Mouse (Mus musculus) bone marrow macrophage, adult 2 months (primary cell): ENCODE results near the gene Ahnak.

Experiments
- CTCF ChIP-seq: IDR thresholded peaks from 2 replicates; pipeline ENCODE4 v1.5.1; 2012; ENCODE audit warnings: low read depth, mild to moderate bottlenecking, low read length, moderate library complexity
- POLR2A ChIP-seq: IDR thresholded peaks from 2 replicates; pipeline ENCODE4 v1.6.1; 2012; ENCODE audit warnings: mild to moderate bottlenecking, low read depth, low read length, borderline replicate concordance

DNA sequence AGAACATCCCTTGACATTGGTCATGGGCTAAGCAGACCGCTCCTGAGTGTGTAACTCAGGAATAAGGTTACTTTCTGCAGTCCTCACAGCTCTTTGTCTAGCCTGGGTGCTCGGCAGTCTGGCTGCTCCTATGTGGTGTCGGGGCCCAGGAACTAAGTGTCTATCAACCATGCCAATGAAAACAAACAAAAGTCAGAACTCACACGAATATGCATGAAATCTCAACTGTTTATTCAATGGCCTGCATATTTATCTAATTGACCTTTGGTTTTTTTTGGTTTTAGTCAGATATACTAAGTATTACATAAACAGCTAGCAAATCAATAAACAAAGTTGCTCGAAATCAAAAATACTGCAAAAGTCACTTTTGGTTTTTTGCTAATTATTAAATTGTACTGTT, 106.0 kb downstream of the Ahnak start:
- TF ChIP-seq POLR2A (no peak), CTCF (no peak)
